Mouse (Mus musculus) forebrain, embryonic 10.5 days (tissue): ENCODE results near the gene Fgfr4. TPM values are rescaled to one million over a fixed set of nuclear protein-coding genes. Genes with fewer than 3 reads are reported as not detected.

Experiments used
- polyA plus RNA-seq: library from polyadenylated mRNA; unstranded; fragments of >200 nt; fragmentation: Nextera tagmentation; extraction: Ambion mirVana; gene quantifications from 2 replicates; pipeline ENCODE4 v1.2.1, GENCODE M21; 2016

Fgfr4 gene
- polyA plus RNA-seq, 1 experiment from 2014 or later: 0.16 TPM

Other genes starting within 250 kb of the Fgfr4 start
- gene Unc5a, start 203.2 kb upstream of the Fgfr4 start, polyA plus RNA-seq: 2.4 TPM in 2 replicates
- gene Hk3, start 131.3 kb upstream of the Fgfr4 start, polyA plus RNA-seq: 0.58 TPM in 2 replicates
- 23.4 and 23.5 TPM in 2 replicates for gene Uimc1, start 52.3 kb upstream of the Fgfr4 start, polyA plus RNA-seq
- gene Zfp346, start 47.3 kb upstream of the Fgfr4 start, polyA plus RNA-seq: 24.5 and 25.1 TPM in 2 replicates
- not detected in 2 replicates for gene Gm17617, start 19.1 kb upstream of the Fgfr4 start, polyA plus RNA-seq
- 66.8 and 70.1 TPM in 2 replicates for gene Nsd1, start 57.1 kb downstream of the Fgfr4 start, polyA plus RNA-seq
- 502 and 512 TPM in 2 replicates for gene Prelid1, start 167.9 kb downstream of the Fgfr4 start, polyA plus RNA-seq
- gene Rab24, start 169.3 kb downstream of the Fgfr4 start, polyA plus RNA-seq: 67.1 and 76.5 TPM in 2 replicates
- 23.0 and 28.5 TPM in 2 replicates for gene Mxd3, start 177.2 kb downstream of the Fgfr4 start, polyA plus RNA-seq
- 97.8 and 100 TPM in 2 replicates for gene Lman2, start 210.1 kb downstream of the Fgfr4 start, polyA plus RNA-seq
- 0.34 and 0.58 TPM in 2 replicates for gene Rgs14, start 217.1 kb downstream of the Fgfr4 start, polyA plus RNA-seq
- gene Slc34a1, start 245.5 kb downstream of the Fgfr4 start, polyA plus RNA-seq: not detected in 2 replicates